Mouse (Mus musculus): ENCODE measurements around the gene Ntm. TPM values are rescaled to one million over a fixed set of nuclear protein-coding genes. Genes with fewer than 3 reads are reported as not detected.

The Ntm gene
- total and polyA plus RNA-seq, 3 experiments = not detected

DNA sequence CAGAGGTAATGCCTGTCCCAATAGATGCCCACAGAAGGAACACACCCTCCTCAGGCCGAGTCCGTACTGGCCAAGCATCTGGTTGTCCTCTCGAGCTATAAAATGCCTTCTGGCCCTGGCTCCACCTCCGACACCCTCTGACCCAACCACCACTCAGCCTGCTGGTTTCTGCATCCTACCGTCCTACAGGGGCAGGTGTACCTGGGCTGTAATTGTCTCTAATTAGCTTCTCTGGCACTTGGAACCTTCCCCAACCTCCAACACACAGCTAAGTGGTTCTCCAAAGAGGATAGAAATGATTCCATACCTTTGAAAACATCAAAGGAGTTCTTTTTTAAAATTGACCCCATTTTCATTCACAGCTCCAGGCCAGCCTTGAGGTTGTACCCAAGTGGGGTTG lies 311.1 kb downstream of the Ntm start:
- H3K4me3 ChIP-seq (ENCODE audit: control insufficient read depth in 1 of 2, insufficient read depth in 1 of 2, low read depth in 2 of 2, low read length in 2 of 2) = no peak overlapping the region
- H3K27ac ChIP-seq (ENCODE audit: control insufficient read depth, low read depth, low read length) = no peak overlapping the region
- no peak overlapping the region for H3K9ac ChIP-seq (ENCODE audit: control insufficient read depth, low read depth, low read length, poor library complexity, severe bottlenecking)
- DNase-seq (ENCODE audit: low read depth, low spot score) = no peak
- no peaks in the 10 kb centered on the region for H3K79me2 ChIP-seq (ENCODE audit: control insufficient read depth, insufficient read depth, low read length, poor library complexity)
- no peaks in the 10 kb centered on the region for H3K9me3 ChIP-seq (replicated peaks; ENCODE audit: insufficient read depth, low read length)
- TF ChIP-seq ZC3H11A (IDR thresholded peaks at IDR 0.05; ENCODE audit: low read depth, low read length) (no peak), SMC3 (IDR thresholded peaks at IDR 0.05; ENCODE audit: low read depth, low read length) (no peak)
- H3K36me3 ChIP-seq (ENCODE audit: control insufficient read depth in 1 of 2, insufficient read depth in 2 of 2, low read length in 2 of 2) = no peaks in the 10 kb centered on the region
- no peaks in the 10 kb centered on the region for H3K4me1 ChIP-seq (ENCODE audit: control insufficient read depth in 1 of 2, insufficient read depth in 2 of 2, low read length in 2 of 2)
- no peaks in the 10 kb centered on the region for H3K27me3 ChIP-seq (ENCODE audit: control insufficient read depth in 1 of 2, insufficient read depth in 2 of 2, low read length in 2 of 2)

GRCm38 (mm10) chr9:29651226-29651625 lies 311.7 kb downstream of the Ntm start:
- H3K27ac ChIP-seq (ENCODE audit: control insufficient read depth, low read depth, low read length) = no peak overlapping the region
- H3K79me2 ChIP-seq (ENCODE audit: control insufficient read depth, insufficient read depth, low read length, poor library complexity) = no peaks in the 10 kb centered on the region
- H3K4me3 ChIP-seq (ENCODE audit: control insufficient read depth in 1 of 2, insufficient read depth in 1 of 2, low read depth in 2 of 2, low read length in 2 of 2) = no peak overlapping the region
- DNase-seq (ENCODE audit: low read depth, low spot score) = no peak
- no peaks in the 10 kb centered on the region for H3K9me3 ChIP-seq (replicated peaks; ENCODE audit: insufficient read depth, low read length)
- H3K9ac ChIP-seq (ENCODE audit: control insufficient read depth, low read depth, low read length, poor library complexity, severe bottlenecking) = no peak overlapping the region
- H3K4me1 ChIP-seq (ENCODE audit: control insufficient read depth in 1 of 2, insufficient read depth in 2 of 2, low read length in 2 of 2) = no peaks in the 10 kb centered on the region
- TF ChIP-seq SMC3 (IDR thresholded peaks at IDR 0.05; ENCODE audit: low read depth, low read length) (no peak), CTCF (IDR thresholded peaks at IDR 0.05 in 2 of 3, conservative IDR thresholded peaks at IDR 0.05 in 1 of 3; ENCODE audit: control insufficient read depth in 1 of 3, insufficient read depth in 1 of 3, low read depth in 2 of 3, low read length in 3 of 3, poor library complexity in 1 of 3, severe bottlenecking in 1 of 3) (no peak), ZNF384 (IDR thresholded peaks at IDR 0.05; ENCODE audit: low read depth, low read length) (no peak), RAD21 (IDR thresholded peaks at IDR 0.05; ENCODE audit: low read depth, low read length) (no peak), ELF1 (IDR thresholded peaks at IDR 0.05; ENCODE audit: low read depth, low read length) (no peak), SIN3A (IDR thresholded peaks at IDR 0.05; ENCODE audit: low read length) (no peak), MAZ (IDR thresholded peaks at IDR 0.05; ENCODE audit: low read depth, low read length) (no peak), MYC (IDR thresholded peaks at IDR 0.05; ENCODE audit: low read depth, low read length) (no peak)
- H3K27me3 ChIP-seq (ENCODE audit: control insufficient read depth in 1 of 2, insufficient read depth in 2 of 2, low read length in 2 of 2) = no peaks in the 10 kb centered on the region
- no peaks in the 10 kb centered on the region for H3K36me3 ChIP-seq (ENCODE audit: control insufficient read depth in 1 of 2, insufficient read depth in 2 of 2, low read length in 2 of 2)

GRCm38 (mm10) chr9:29650679-29651078 lies 312.3 kb downstream of the Ntm start:
- Histone ChIP-seq H3K27me3 (ENCODE audit: control insufficient read depth in 1 of 2, insufficient read depth in 2 of 2, low read length in 2 of 2) (no peaks in the 10 kb centered on the region), H3K4me1 (ENCODE audit: control insufficient read depth in 1 of 2, insufficient read depth in 2 of 2, low read length in 2 of 2) (no peaks in the 10 kb centered on the region), H3K4me3 (ENCODE audit: control insufficient read depth in 1 of 2, insufficient read depth in 1 of 2, low read depth in 2 of 2, low read length in 2 of 2) (no peak overlapping the region), H3K9me3 (replicated peaks; ENCODE audit: insufficient read depth, low read length) (no peaks in the 10 kb centered on the region), H3K36me3 (ENCODE audit: control insufficient read depth in 1 of 2, insufficient read depth in 2 of 2, low read length in 2 of 2) (no peaks in the 10 kb centered on the region), H3K9ac (ENCODE audit: control insufficient read depth, low read depth, low read length, poor library complexity, severe bottlenecking) (no peak overlapping the region), H3K79me2 (ENCODE audit: control insufficient read depth, insufficient read depth, low read length, poor library complexity) (no peaks in the 10 kb centered on the region), H3K27ac (ENCODE audit: control insufficient read depth, low read depth, low read length) (no peak overlapping the region)
- peak; percentile 18 for DNase-seq (ENCODE audit: low read depth, low spot score)
- TF ChIP-seq MAZ (IDR thresholded peaks at IDR 0.05; ENCODE audit: low read depth, low read length) = no peak
- peak; percentile 38 to 45 (median 40) for TF ChIP-seq CTCF (IDR thresholded peaks at IDR 0.05 in 2 of 3, conservative IDR thresholded peaks at IDR 0.05 in 1 of 3; ENCODE audit: control insufficient read depth in 1 of 3, insufficient read depth in 1 of 3, low read depth in 2 of 3, low read length in 3 of 3, poor library complexity in 1 of 3, severe bottlenecking in 1 of 3)
- TF ChIP-seq RAD21 (IDR thresholded peaks at IDR 0.05; ENCODE audit: low read depth, low read length) = peak; percentile 16

Measured in MEL (cell line).